Mouse (Mus musculus): ENCODE data around the gene Shisa5. TPM values are rescaled to one million over a fixed set of nuclear protein-coding genes. Genes with fewer than 3 reads are reported as not detected.

Gene Shisa5
- polyA plus RNA-seq, 1 experiment from 2014 or later, result 23.2 TPM

DNA sequence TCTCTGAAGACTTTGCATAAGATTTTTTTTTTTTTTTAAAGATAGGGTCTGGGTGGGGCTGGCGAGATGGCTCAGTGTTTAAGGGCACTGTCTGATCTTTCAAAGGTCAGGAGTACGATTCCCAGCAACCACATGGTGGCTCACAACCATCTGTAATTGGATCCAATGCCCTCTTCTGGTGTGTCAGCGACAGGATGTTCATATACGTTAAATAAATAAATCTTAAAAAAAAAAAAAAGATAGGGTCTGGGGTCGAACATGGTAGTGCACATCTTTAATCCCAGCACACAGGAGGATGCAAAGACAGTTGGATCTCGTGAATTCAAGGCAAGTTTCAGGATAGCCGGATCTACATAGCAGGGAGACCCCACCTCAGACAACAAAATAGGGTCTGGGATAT, 11.0 kb downstream of the Shisa5 start:
- no peak overlapping the region for H3K4me2 ChIP-seq (ENCODE audit: low read depth, low read length)
- no peak overlapping the region for H3K27ac ChIP-seq (ENCODE audit: low read length)
- H3K9ac ChIP-seq (ENCODE audit: low read depth, low read length), result no peak overlapping the region
- 57% methylated on average over 7 of the region's 7 CpGs for WGBS (ENCODE audit: insufficient replicate concordance)
- no peaks in the 10 kb centered on the region for H3K27me3 ChIP-seq (ENCODE audit: control insufficient read depth, insufficient read depth, low read depth, low read length)
- no peaks in the 10 kb centered on the region for H3K36me3 ChIP-seq (ENCODE audit: control insufficient read depth, insufficient read depth)
- no peaks in the 10 kb centered on the region for H3K9me3 ChIP-seq (replicated peaks; ENCODE audit: control insufficient read depth, low read length)
- H3K4me3 ChIP-seq (ENCODE audit: low read depth, low read length), result no peak overlapping the region
- no peak for ATAC-seq (ENCODE audit: low read depth)
- H3K4me1 ChIP-seq (ENCODE audit: control insufficient read depth, low read depth, low read length), result peaks cover 1% of the 10 kb centered on the region; the same call in 1 of the 2 replicates

DNA sequence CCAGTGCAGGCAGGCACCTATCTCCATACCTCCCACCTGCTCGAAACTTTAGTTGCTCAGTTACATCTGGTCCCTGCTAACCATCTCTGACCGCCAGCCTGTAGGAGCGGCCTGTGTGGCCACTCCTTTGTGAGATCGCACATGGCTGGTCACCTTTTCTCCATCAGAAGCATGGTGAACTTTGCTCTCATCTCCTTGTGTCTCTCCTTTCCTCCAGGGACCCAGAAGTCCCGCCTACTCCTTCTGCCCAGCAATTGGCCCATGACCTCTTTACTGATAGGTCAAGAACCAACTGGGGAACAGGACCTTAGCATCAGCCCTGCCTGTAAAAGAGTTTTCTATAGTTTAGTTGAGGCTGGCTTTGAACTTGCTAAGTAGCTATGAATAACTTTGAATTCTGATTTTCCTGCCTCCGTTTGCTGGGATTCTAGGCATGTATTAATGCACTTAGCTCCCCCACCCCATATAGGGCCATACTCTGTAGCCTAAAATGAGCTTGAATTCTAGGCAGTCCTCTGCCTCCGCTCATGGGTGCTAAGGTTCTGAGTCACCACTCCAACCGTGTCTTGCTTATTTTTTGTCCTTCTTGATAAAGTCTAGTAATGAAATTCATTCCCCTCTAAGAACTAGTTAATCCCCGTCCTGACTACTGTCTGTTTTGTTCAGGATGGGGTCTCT, 11.8 kb downstream of the Shisa5 start:
- H3K4me3 ChIP-seq (ENCODE audit: low read depth, low read length), result no peak overlapping the region
- H3K27ac ChIP-seq (ENCODE audit: low read length), result no peak overlapping the region
- H3K4me2 ChIP-seq (ENCODE audit: low read depth, low read length), result no peak overlapping the region
- no peaks in the 10 kb centered on the region for H3K36me3 ChIP-seq (ENCODE audit: control insufficient read depth, insufficient read depth)
- no peak for ATAC-seq (ENCODE audit: low read depth)
- no peaks in the 10 kb centered on the region for H3K9me3 ChIP-seq (replicated peaks; ENCODE audit: control insufficient read depth, low read length)
- 69% methylated on average over 9 of the region's 9 CpGs for WGBS (ENCODE audit: insufficient replicate concordance)
- peaks cover 9% of the 10 kb centered on the region for H3K4me1 ChIP-seq (ENCODE audit: control insufficient read depth, low read depth, low read length)
- no peaks in the 10 kb centered on the region for H3K27me3 ChIP-seq (ENCODE audit: control insufficient read depth, insufficient read depth, low read depth, low read length)
- no peak overlapping the region for H3K9ac ChIP-seq (ENCODE audit: low read depth, low read length)

DNA sequence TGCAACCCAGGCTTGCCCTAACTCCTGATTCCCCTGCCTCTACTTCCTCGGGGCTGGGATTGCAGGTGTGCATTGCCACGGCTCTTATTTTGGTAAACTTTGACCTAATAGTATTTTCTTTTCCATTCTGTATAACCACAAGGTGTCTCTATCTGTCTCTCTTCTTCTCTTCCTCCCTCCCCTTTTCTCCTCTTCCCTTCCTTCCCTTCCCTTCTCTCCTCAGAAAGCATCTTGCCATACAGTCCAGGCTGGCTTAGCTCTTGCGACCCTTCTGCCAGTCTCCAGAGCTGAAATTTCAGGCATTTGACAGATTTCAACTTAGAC, 12.3 kb downstream of the Shisa5 start:
- Histone ChIP-seq H3K4me2 (ENCODE audit: low read depth, low read length) (no peak overlapping the region), H3K4me1 (ENCODE audit: control insufficient read depth, low read depth, low read length) (peaks cover 14% of the 10 kb centered on the region), H3K27ac (ENCODE audit: low read length) (no peak overlapping the region), H3K9me3 (replicated peaks; ENCODE audit: control insufficient read depth, low read length) (no peaks in the 10 kb centered on the region), H3K36me3 (ENCODE audit: control insufficient read depth, insufficient read depth) (no peaks in the 10 kb centered on the region), H3K4me3 (ENCODE audit: low read depth, low read length) (no peak overlapping the region), H3K27me3 (ENCODE audit: control insufficient read depth, insufficient read depth, low read depth, low read length) (no peaks in the 10 kb centered on the region), H3K9ac (ENCODE audit: low read depth, low read length) (no peak overlapping the region)
- 54% methylated on average over 3 of the region's 3 CpGs for WGBS (ENCODE audit: insufficient replicate concordance)
- ATAC-seq (ENCODE audit: low read depth), result no peak

DNA sequence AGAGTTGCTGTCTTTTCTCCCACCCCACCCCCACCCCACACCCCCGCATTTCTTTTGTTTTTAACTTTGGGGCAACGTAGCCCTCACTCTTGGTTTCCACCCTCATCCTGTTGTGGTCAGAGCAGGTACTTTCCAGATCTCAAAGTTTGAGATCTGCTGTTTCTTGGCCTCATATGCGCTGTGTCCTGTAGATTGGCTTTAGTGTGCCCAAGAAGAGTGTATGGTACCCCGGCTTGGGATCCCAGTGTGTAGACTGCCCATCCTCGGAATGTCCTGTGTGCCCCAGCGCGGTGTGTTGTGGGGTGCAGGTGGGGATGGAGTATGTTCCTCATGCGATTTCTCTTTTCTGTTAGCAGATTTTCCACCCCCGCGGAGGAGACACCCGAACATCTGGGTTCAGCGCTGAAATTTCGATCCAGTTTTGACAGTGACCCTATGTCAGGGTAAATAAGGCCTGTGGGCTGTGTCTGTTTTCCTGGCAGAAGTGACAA, 12.7 kb downstream of the Shisa5 start:
- Histone ChIP-seq H3K27me3 (ENCODE audit: control insufficient read depth, insufficient read depth, low read depth, low read length) (no peaks in the 10 kb centered on the region), H3K4me3 (ENCODE audit: low read depth, low read length) (no peak overlapping the region), H3K36me3 (ENCODE audit: control insufficient read depth, insufficient read depth) (no peaks in the 10 kb centered on the region), H3K27ac (ENCODE audit: low read length) (no peak overlapping the region), H3K4me1 (ENCODE audit: control insufficient read depth, low read depth, low read length) (peaks cover 14% of the 10 kb centered on the region), H3K9me3 (replicated peaks; ENCODE audit: control insufficient read depth, low read length) (no peaks in the 10 kb centered on the region), H3K9ac (ENCODE audit: low read depth, low read length) (no peak overlapping the region), H3K4me2 (ENCODE audit: low read depth, low read length) (no peak overlapping the region)
- WGBS (ENCODE audit: insufficient replicate concordance), result 62% methylated on average over 13 of the region's 13 CpGs
- no peak for ATAC-seq (ENCODE audit: low read depth)

DNA sequence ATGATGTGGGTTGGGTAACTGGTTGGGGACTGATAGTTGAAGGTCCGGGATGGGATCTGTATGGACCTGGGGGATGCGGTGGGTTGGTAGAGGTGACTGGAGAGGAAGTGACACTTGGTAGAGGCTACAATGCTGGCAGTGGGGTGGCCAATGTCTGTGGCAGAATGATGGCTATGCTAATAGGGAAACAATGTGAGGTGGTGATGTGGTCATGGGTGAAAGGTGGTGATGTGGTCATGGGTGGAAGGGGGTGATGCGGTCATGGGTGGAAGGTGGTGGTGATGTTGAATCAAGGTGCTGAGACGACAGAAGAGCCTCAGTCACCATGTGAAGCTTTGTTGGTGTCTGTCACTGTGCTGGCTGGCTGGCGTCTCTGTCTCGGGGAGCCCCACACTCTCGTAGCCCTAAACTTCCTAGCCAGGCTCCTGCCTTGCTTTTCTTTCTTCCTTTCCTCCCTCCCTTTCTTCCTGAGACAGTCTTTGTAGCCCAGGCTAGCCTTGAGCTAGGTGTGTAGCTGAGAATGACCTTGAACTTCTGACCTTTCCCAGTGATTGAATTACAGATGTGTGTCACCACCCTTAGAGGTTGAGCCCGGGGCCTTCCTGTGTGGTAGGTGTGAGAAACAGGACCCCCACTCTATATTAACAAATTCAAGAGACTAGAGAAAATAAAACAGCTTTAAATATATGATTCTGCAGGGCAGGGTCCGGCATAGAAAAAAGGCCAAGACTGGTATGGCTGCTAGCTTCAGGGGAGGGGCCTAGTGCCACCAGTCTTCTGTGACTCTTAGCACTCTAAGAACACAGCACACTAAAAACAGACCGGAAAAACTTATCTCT, 13.5 kb downstream of the Shisa5 start:
- ATAC-seq (ENCODE audit: low read depth), result no peak
- Histone ChIP-seq H3K9ac (ENCODE audit: low read depth, low read length) (no peak overlapping the region), H3K27me3 (ENCODE audit: control insufficient read depth, insufficient read depth, low read depth, low read length) (no peaks in the 10 kb centered on the region), H3K27ac (ENCODE audit: low read length) (no peak overlapping the region), H3K36me3 (ENCODE audit: control insufficient read depth, insufficient read depth) (no peaks in the 10 kb centered on the region), H3K9me3 (replicated peaks; ENCODE audit: control insufficient read depth, low read length) (no peaks in the 10 kb centered on the region), H3K4me3 (ENCODE audit: low read depth, low read length) (no peak overlapping the region), H3K4me1 (ENCODE audit: control insufficient read depth, low read depth, low read length) (peaks cover 14% of the 10 kb centered on the region), H3K4me2 (ENCODE audit: low read depth, low read length) (no peak overlapping the region)
- 68% methylated on average over 10 of the region's 10 CpGs for WGBS (ENCODE audit: insufficient replicate concordance)

DNA sequence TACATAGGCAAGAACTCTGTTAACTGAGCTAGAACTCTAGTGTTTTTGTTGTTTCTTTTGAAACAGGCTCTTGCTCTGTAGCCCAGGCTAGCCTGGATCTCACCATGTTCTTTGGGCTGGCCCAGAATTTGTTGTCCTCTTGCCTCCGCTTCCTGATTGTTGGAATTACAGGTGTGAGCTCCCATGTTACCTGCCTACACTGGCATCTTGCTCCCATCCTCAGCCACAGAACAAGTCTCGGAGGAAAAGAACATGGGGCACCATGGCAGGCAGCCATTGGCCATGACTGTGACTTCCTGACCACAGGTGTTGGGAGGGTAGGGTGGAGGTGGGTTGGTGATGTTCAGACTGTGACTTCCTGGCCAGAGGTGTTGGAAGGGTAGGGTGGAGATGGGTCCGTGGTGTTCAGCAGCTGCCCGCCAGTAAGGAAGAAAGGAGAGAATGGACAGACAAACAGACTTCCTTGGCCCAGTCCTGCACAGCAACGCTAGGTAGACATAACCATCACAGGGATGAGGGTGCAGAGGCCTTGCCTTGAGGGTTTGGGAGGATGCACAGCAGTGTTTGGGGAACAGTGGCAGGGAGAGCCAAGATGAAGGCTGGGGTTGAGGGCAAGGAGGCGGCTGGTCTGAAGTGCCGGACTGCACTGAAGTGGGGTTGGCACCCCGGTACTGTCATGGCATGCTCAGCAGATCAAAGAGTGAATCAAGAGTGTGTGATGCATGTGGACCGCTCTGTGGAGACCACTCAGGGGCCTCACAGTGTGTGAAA, 14.3 kb downstream of the Shisa5 start:
- Histone ChIP-seq H3K4me1 (ENCODE audit: control insufficient read depth, low read depth, low read length) (peaks cover 14% of the 10 kb centered on the region), H3K27ac (ENCODE audit: low read length) (no peak overlapping the region), H3K9me3 (replicated peaks; ENCODE audit: control insufficient read depth, low read length) (no peaks in the 10 kb centered on the region), H3K27me3 (ENCODE audit: control insufficient read depth, insufficient read depth, low read depth, low read length) (no peaks in the 10 kb centered on the region), H3K9ac (ENCODE audit: low read depth, low read length) (no peak overlapping the region), H3K4me3 (ENCODE audit: low read depth, low read length) (no peak overlapping the region), H3K4me2 (ENCODE audit: low read depth, low read length) (no peak overlapping the region), H3K36me3 (ENCODE audit: control insufficient read depth, insufficient read depth) (no peaks in the 10 kb centered on the region)
- 78% methylated on average over 9 of the region's 9 CpGs for WGBS (ENCODE audit: insufficient replicate concordance)
- no peak for ATAC-seq (ENCODE audit: low read depth)

DNA sequence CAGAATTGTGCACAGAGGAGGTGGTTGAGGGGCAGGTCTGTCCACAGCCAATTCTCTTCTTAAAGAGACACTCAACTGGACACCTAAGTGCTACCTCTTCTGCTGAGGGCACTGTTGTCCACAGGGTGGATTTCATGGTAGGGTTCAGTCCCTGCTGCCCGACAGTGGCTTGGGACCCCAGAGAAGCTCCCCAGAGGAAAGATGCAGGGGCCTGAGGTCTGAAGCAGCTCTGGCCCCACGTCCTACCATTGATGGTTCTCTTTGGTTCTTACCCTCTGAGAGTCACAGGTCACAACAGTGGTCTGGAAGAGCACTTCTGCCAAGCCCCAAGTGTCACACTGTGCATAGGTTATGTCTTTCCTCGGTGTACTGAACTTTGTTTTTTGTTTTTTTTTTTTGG, 15.0 kb downstream of the Shisa5 start:
- Histone ChIP-seq H3K36me3 (ENCODE audit: control insufficient read depth, insufficient read depth) (no peaks in the 10 kb centered on the region), H3K27ac (ENCODE audit: low read length) (no peak overlapping the region), H3K4me3 (ENCODE audit: low read depth, low read length) (no peak overlapping the region), H3K27me3 (ENCODE audit: control insufficient read depth, insufficient read depth, low read depth, low read length) (no peaks in the 10 kb centered on the region), H3K9ac (ENCODE audit: low read depth, low read length) (no peak overlapping the region), H3K4me1 (ENCODE audit: control insufficient read depth, low read depth, low read length) (peaks cover 14% of the 10 kb centered on the region), H3K4me2 (ENCODE audit: low read depth, low read length) (no peak overlapping the region), H3K9me3 (replicated peaks; ENCODE audit: control insufficient read depth, low read length) (no peaks in the 10 kb centered on the region)
- ATAC-seq (ENCODE audit: low read depth), result no peak
- WGBS (ENCODE audit: insufficient replicate concordance), result 69% methylated on average over 3 of the region's 3 CpGs

DNA sequence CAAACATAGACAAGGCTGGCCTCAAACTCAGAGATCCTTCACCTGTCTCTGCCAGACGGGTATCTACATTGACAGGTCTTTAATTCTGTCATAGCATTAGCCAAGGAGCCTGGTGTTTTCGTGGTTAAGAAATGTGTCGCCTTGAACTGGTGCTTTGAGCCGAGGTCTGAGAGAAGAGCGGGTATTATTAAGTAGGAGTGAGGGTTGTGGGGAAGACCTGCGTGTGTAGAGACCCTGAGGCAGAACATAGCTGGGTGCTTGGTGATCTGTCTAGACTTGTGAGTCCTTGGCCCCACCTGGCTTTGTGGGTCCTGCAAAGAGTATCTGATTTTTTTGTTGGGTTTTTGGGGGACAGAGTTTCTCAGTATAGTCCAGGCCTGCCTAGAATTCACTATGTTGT, 15.5 kb downstream of the Shisa5 start:
- Histone ChIP-seq H3K9me3 (replicated peaks; ENCODE audit: control insufficient read depth, low read length) (no peaks in the 10 kb centered on the region), H3K36me3 (ENCODE audit: control insufficient read depth, insufficient read depth) (no peaks in the 10 kb centered on the region), H3K27ac (ENCODE audit: low read length) (no peak overlapping the region), H3K4me1 (ENCODE audit: control insufficient read depth, low read depth, low read length) (peaks cover 18% of the 10 kb centered on the region), H3K4me3 (ENCODE audit: low read depth, low read length) (no peak overlapping the region), H3K27me3 (ENCODE audit: control insufficient read depth, insufficient read depth, low read depth, low read length) (no peaks in the 10 kb centered on the region), H3K4me2 (ENCODE audit: low read depth, low read length) (no peak overlapping the region), H3K9ac (ENCODE audit: low read depth, low read length) (no peak overlapping the region)
- no peak for ATAC-seq (ENCODE audit: low read depth)
- WGBS (ENCODE audit: insufficient replicate concordance), result 54% methylated on average over 6 of the region's 6 CpGs
